Mouse (Mus musculus) embryonic facial prominence, embryonic 12.5 days (tissue): ENCODE results near the gene Cobll1. TPM values are rescaled to one million over a fixed set of nuclear protein-coding genes. Genes with fewer than 3 reads are reported as not detected.
A peak's percentile ranks its signal among the peaks of the same experiment; 100 is the strongest.

ENCODE experiments used
- ATAC-seq: fragments of 200-750 bp; cut with Nextera tagmentation; 2 replicates; pipeline ENCODE4 v1.8.0; 2017; ENCODE audit not compliant: insufficient number of reproducible peaks, insufficient read depth, low FRiP score, low TSS enrichment
- H3K27ac ChIP-seq: fragments of 300-500 bp; sonication (generic); 2 replicates; pipeline ENCODE4 v1.5.1; 2016; ENCODE audit warnings: mild to moderate bottlenecking
- H3K27me3 ChIP-seq: fragments of 300-500 bp; sonication (generic); 2 replicates; pipeline ENCODE4 v1.6.1; 2016; ENCODE audit warnings: mild to moderate bottlenecking, moderate library complexity
- H3K36me3 ChIP-seq: fragments of 300-500 bp; sonication (generic); 2 replicates; pipeline ENCODE4 v1.6.1; 2016; ENCODE audit warnings: mild to moderate bottlenecking
- H3K4me1 ChIP-seq: fragments of 300-500 bp; sonication (generic); 2 replicates; pipeline ENCODE4 v1.6.1; 2016
- H3K4me2 ChIP-seq: fragments of 300-500 bp; sonication (generic); replicated peaks from 2 replicates; pipeline ENCODE4 v1.6.1; 2016; ENCODE audit warnings: mild to moderate bottlenecking, moderate library complexity
- H3K4me3 ChIP-seq: fragments of 300-500 bp; sonication (generic); 2 replicates; pipeline ENCODE4 v1.5.1; 2016; ENCODE audit warnings: mild to moderate bottlenecking
- H3K9ac ChIP-seq: fragments of 300-500 bp; sonication (generic); 2 replicates; pipeline ENCODE4 v1.6.1; 2016; ENCODE audit warnings: mild to moderate bottlenecking, moderate library complexity
- H3K9me3 ChIP-seq: fragments of 300-500 bp; sonication (generic); 2 replicates; pipeline ENCODE4 v1.6.1; 2016; ENCODE audit warnings: mild to moderate bottlenecking, moderate library complexity
- WGBS: fragments of 180-500 bp; shearing (Covaris S2); methylation state at CpG from one replicate; pipeline ENCODE4 v1.1.7; 2016; 5-methylcytosine and 5-hydroxymethylcytosine counted together
- polyA plus RNA-seq: library from polyadenylated mRNA; unstranded; fragments of >200 nt; fragmentation: Nextera tagmentation; extraction: Ambion mirVana; gene quantifications from 2 replicates; pipeline ENCODE4 v1.2.1, GENCODE M21; 2016

Gene Cobll1
- polyA plus RNA-seq, 1 experiment from 2014 or later = 3.3 TPM

DNA sequence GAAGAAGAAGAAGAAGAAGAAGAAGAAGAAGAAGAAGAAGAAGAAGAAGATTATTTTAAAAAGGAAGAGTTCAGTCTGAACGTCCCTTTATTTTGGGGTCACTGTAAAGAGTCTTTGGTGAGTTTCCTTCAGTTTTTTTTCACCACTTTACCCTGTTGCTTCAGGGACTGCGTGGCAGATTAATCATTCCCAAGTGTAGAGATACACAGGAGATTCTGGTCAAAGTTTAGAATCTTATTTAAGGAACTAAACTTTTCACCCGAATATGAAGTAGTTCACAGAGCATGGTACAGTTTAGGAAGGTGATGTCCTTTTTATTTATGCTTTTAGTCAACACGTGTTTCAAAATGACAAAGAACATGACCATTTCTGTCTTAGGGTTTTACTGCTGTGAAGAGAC is 21.2 kb upstream of the Cobll1 start:
- Histone ChIP-seq H3K4me2 (no peak overlapping the region), H3K27ac (no peak overlapping the region), H3K36me3 (no peaks in the 10 kb centered on the region), H3K27me3 (no peaks in the 10 kb centered on the region), H3K4me1 (no peaks in the 10 kb centered on the region), H3K9me3 (no peaks in the 10 kb centered on the region), H3K9ac (no peak overlapping the region), H3K4me3 (no peak overlapping the region)
- 87% methylated on average over 4 of the region's 4 CpGs for WGBS
- no peak for ATAC-seq

DNA sequence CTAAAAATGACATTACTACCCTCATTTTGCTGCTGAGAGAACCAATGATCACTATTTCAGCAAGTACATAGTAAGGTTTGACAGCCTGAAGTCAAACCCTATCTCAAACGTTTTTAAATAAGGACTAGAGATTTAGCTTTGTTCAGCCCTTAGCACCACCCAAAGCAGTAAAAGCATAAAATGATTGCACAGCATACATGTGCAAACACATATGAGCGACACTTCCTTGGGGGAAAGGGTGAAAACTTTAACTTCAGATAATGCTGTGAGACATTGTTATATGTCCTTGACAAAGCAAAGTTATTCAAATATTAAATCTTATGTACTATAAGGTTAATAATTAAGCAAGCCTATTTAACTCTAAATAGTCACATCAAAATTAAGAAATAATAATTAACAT is 18.2 kb upstream of the Cobll1 start:
- Histone ChIP-seq H3K27ac (no peak overlapping the region), H3K9me3 (no peaks in the 10 kb centered on the region), H3K4me1 (no peaks in the 10 kb centered on the region), H3K4me3 (no peak overlapping the region), H3K4me2 (no peak overlapping the region), H3K36me3 (no peaks in the 10 kb centered on the region), H3K27me3 (no peaks in the 10 kb centered on the region), H3K9ac (no peak overlapping the region)
- 64% methylated on average over 2 of the region's 2 CpGs for WGBS
- ATAC-seq = no peak

DNA sequence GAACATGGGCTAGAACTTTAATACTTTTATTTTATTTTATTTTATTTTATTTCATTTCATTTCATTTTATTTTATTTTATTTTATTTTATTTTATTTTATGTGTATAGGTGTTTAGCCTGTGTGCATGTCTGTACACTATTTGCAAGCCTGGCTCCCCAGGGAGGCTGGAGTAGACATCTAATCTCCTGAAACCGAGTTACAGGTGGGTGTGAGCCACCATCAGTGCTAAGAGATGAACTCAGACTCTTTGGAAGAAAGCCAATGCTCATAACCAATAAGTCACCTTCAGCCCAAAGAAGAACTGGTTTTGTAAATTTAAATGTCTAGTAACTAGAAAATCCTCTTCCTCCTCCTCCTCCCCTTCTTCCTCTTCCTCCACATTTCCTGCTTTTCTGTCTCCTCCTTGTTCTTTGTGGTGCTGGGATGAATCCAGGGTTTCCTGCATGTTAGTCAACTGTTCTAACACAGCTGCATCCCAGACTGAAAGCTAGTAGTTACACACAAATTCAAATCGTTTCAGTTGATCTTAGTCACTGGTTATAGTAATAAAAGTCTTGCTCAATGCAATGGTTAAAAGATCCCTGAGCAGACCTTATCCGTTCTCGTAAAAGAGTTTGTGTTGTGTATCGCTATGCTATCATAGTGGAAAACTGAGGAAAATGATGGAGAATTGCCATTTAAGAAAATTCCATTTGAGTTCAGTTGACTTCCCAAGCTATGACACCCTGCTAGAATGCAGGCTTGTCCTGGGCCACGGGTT is 17.5 kb upstream of the Cobll1 start:
- Histone ChIP-seq H3K4me3 (no peak overlapping the region), H3K36me3 (no peaks in the 10 kb centered on the region), H3K9ac (no peak overlapping the region), H3K4me2 (no peak overlapping the region), H3K4me1 (no peaks in the 10 kb centered on the region), H3K9me3 (no peaks in the 10 kb centered on the region), H3K27ac (no peak overlapping the region), H3K27me3 (no peaks in the 10 kb centered on the region)
- 81% methylated on average over 6 of the region's 6 CpGs for WGBS
- ATAC-seq = no peak

DNA sequence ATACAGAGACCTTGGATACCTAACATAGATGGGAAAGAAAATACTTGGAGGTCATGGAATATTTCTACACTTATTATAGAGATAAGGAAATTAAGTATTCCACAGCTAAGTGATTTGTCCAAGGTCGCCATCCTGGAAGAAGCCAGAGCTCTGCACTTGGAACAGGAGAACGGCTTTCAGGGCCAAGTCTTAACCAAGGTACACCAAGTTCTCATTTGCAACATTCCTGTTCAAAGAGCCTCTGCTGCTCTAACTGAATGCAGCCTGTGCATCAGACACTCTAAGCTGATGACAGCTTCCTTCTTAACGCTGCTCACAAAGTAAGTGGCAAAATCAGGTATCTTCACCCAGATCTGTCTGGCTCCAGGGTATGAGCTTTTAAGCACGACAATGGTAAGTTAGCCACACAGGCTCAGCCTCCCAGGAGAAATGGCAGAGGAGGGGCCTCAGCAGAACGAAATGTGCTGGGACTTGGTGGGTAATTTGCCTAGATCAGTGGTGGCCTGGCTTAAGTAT is 11.4 kb upstream of the Cobll1 start:
- Histone ChIP-seq H3K4me3 (no peak overlapping the region), H3K36me3 (no peaks in the 10 kb centered on the region), H3K9me3 (no peaks in the 10 kb centered on the region), H3K27me3 (no peaks in the 10 kb centered on the region), H3K9ac (no peak overlapping the region), H3K4me1 (no peaks in the 10 kb centered on the region), H3K27ac (no peak overlapping the region), H3K4me2 (no peak overlapping the region)
- 41% methylated on average over 5 of the region's 5 CpGs for WGBS
- no peak for ATAC-seq

DNA sequence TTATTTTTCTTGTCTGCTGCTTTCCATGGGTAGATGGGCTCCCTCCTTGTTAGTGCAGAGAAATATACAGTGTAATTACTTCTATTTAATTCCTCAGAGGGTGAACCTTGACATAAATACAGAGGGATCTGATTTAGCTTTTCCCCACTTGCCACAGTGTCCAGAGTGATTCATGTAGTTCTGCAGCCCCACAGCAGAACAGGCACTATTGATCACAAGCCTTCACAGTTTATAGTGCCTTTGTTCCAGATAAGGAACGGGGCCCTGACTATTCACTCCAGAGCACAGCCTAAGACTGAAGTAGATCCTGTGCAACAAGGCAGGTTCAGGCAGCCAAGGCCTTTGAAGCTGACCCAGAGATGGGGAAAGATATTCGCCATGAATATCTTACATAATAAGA is 10.4 kb upstream of the Cobll1 start:
- Histone ChIP-seq H3K4me2 (no peak overlapping the region), H3K4me1 (no peaks in the 10 kb centered on the region), H3K36me3 (no peaks in the 10 kb centered on the region), H3K27ac (no peak overlapping the region), H3K27me3 (no peaks in the 10 kb centered on the region), H3K9me3 (no peaks in the 10 kb centered on the region), H3K9ac (no peak overlapping the region), H3K4me3 (no peak overlapping the region)
- WGBS = 67% methylated on average over 2 of the region's 2 CpGs
- no peak for ATAC-seq

DNA sequence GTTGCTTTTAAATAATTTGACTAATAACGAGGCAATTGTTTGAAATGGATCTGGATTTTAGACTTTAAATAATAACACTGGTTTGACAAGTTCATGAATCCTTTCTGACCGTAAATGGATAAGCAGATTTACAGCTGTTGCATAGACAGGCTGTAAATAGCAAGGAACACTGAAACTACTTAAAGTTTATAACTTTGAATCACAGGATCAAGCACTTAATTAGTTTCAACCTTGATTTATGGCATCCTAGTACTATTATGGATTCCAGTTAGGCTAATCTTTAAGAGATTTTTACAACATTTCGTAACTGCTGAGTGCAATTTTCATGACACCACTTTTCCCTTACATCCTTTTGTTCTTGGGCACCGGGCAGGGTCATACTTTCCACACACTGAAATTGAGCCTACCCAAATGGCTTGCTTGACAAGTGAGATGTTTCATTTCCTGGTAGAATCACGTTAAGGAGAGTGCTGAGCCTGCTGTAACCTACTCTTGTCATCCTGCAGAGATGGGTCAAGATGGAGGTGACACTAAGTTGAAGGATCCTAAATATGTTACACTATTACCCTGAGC is 1.1 kb upstream of the Cobll1 start:
- Histone ChIP-seq H3K4me3 (no peak overlapping the region), H3K36me3 (no peaks in the 10 kb centered on the region), H3K9ac (no peak overlapping the region), H3K4me1 (0 out of 2 replicates have a peak, but pooled peaks cover 7% of the 10 kb centered on the region), H3K4me2 (no peak overlapping the region), H3K27me3 (peaks cover 17% of the 10 kb centered on the region), H3K27ac (no peak overlapping the region), H3K9me3 (no peaks in the 10 kb centered on the region)
- WGBS = 72% methylated on average over 5 of the region's 5 CpGs
- ATAC-seq = no peak

DNA sequence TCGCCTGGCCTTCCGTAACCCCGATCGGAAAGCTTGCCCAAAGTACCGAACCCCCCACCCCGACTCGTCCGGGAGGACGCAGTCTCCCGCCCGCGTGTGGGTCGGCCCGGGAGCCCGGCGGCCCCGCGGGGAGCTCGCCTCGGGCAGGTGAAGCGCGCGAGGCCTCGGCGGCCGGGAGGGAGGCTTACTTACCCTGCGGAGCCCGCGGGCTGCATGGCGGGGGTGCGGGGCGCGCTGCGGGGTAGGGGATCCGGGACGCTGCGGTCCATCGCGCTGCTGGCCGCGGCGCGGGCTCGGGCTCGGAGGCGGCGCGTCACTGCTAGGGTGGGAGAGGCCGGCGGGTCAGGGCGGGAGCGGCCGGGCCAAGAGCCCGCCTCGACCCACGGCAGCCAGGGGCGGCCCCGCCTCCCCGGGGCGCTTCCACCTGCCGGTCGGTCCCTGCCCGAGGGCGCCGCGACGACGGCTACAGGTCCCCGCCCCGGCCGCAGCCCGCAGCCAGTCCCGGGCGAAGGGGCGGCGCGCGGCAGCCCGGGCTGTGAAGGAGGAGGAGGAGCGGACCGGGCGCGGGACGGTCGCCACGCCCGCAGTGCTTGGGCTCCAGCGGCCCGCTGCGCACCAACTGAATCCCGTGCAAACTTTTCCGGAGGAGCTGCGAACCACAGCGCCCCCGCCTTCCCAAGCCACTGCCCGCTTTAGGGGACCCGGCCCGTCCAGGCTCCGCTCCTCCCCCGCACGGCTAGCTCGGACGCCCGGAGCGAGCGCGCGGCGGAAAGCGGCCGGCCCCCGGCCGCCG is 836 bp downstream of the Cobll1 start:
- under 1% methylated on average over 86 of the region's 114 CpGs for WGBS
- H3K4me1 ChIP-seq = 0 out of 2 replicates have a peak, but pooled peaks cover 7% of the 10 kb centered on the region
- ATAC-seq = peak; percentile 85
- H3K4me2 ChIP-seq = peak overlapping the region; percentile 96
- H3K36me3 ChIP-seq = no peaks in the 10 kb centered on the region
- peak overlapping the region; percentile 66 for H3K9ac ChIP-seq
- H3K9me3 ChIP-seq = no peaks in the 10 kb centered on the region
- H3K4me3 ChIP-seq = peak overlapping the region; percentile 70
- peak overlapping the region; percentile 46 for H3K27ac ChIP-seq
- H3K27me3 ChIP-seq = peaks cover 17% of the 10 kb centered on the region

DNA sequence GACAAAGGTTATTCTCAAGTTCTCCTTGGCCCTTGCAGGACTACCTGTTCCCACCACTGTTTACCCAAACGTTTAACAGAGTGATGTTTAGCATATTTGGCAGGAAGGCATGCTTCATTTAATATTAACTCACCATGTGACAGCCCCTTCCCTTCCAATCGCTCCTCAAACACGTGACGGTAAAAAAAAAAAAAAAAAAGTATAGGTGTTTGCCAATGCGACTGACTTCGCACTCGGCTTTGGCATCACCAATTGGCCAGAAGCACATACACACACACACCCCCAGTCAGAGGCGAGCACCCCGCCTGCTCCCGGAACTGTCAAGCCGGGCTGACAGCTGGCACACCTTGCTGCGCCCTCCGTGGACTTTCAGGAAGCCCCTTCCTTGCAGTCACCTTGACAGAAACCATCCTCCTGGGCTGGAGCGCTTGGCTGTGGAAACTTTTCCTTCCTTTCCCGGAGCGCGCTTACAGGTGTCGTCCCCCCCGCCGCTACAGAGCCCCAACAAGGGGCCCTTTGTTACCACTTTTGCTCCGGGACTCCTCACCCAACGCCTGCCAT is 1.5 kb downstream of the Cobll1 start:
- under 1% methylated on average over 22 of the region's 22 CpGs for WGBS
- H3K4me3 ChIP-seq = peak overlapping the region; percentile 70
- H3K27ac ChIP-seq = no peak overlapping the region
- peak overlapping the region; percentile 96 for H3K4me2 ChIP-seq
- 0 out of 2 replicates have a peak, but pooled peaks cover 7% of the 10 kb centered on the region for H3K4me1 ChIP-seq
- peak overlapping the region; percentile 66 for H3K9ac ChIP-seq
- H3K36me3 ChIP-seq = no peaks in the 10 kb centered on the region
- H3K9me3 ChIP-seq = no peaks in the 10 kb centered on the region
- H3K27me3 ChIP-seq = peaks cover 17% of the 10 kb centered on the region
- peak; percentile 15; the same call in 1 of the 2 replicates for ATAC-seq

DNA sequence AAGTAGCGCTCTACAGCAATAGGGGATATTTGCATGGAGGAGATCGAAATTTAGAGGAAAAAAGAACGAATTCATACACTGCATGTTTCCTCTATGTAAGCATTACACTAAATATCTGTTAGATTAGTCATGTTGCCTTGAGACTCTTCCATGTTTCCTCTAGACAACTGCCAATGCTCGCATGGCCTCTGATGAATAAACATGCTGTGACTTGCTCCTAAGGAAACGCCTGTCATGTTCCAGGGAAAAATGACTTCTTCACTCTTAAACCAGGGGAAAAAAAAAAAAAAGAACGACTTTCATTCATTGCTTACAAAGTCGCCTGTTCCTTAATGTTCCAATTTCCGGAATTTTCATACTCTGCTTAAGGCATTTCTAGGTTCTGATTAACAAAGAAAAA is 2.1 kb downstream of the Cobll1 start:
- Histone ChIP-seq H3K9me3 (no peaks in the 10 kb centered on the region), H3K27ac (no peak overlapping the region), H3K4me1 (0 out of 2 replicates have a peak, but pooled peaks cover 7% of the 10 kb centered on the region), H3K36me3 (no peaks in the 10 kb centered on the region), H3K27me3 (peaks cover 17% of the 10 kb centered on the region), H3K4me3 (no peak overlapping the region), H3K9ac (no peak overlapping the region), H3K4me2 (no peak overlapping the region)
- 61% methylated on average over 8 of the region's 8 CpGs for WGBS
- no peak for ATAC-seq

DNA sequence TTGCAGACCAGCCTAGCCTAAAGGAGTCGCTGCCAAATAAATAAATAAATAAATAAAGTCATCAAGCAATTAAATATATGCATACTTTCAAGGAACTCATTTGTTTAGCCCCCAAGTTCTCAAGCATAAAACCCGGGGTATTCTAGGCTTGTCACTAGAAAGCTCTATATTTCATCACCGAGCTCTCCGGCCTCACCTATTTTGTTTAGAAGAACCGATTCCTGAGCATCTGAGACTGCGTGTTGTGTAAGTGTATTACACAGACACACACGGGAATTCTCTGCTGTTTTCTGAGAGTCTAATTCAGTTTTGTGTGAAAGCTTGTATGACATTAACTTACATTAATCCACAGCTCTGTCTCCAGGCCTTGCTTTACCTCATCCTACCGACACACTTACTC is 2.6 kb downstream of the Cobll1 start:
- peaks cover 17% of the 10 kb centered on the region for H3K27me3 ChIP-seq
- H3K4me3 ChIP-seq = no peak overlapping the region
- ATAC-seq = no peak
- H3K36me3 ChIP-seq = no peaks in the 10 kb centered on the region
- H3K9me3 ChIP-seq = no peaks in the 10 kb centered on the region
- 0 out of 2 replicates have a peak, but pooled peaks cover 7% of the 10 kb centered on the region for H3K4me1 ChIP-seq
- H3K9ac ChIP-seq = no peak overlapping the region
- 84% methylated on average over 8 of the region's 8 CpGs for WGBS
- H3K27ac ChIP-seq = no peak overlapping the region
- H3K4me2 ChIP-seq = no peak overlapping the region

DNA sequence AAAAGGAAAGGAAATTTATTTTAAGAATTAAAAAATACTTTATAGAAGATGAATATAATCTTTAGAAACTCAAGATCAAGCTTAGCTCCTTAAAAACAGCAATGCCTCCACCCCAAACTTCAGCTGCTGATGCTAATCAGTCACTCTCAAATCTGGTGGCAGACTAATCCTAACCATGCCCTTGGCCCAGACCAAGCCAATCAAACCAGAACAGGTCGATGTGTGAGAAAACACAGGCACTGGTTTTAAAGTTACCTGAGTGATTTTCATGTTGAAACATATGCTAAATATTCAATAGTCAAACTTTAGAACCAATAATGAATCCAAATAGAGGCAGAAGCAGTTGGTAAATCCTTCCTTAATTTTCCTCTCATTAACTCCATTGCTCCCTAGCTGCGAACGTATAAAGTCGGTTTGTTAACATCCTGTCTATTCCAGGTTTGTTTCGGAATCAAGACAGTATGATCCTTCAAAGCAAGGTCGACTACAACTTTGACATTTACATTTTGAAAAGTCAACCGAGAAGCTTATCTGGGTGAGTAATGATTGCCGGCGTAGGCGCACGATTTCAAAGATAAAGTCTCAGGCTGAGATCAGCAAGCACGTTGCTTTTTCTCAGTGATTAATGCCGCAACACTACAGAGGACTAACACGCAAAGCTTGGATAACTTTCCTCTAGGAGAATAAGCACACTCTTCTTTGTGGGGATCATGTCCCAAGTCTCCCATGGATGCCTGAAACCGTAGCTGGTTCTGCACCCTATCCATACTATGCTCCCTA is 6.3 kb downstream of the Cobll1 start:
- Histone ChIP-seq H3K9me3 (no peaks in the 10 kb centered on the region), H3K27ac (no peak overlapping the region), H3K4me1 (0 out of 2 replicates have a peak, but pooled peaks cover 4% of the 10 kb centered on the region), H3K4me3 (no peak overlapping the region), H3K27me3 (peaks cover 12% of the 10 kb centered on the region), H3K9ac (no peak overlapping the region), H3K4me2 (no peak overlapping the region), H3K36me3 (no peaks in the 10 kb centered on the region)
- WGBS = 87% methylated on average over 15 of the region's 15 CpGs
- ATAC-seq = no peak
